1 mouse cellular context compared by ENCODE assay signal in the genomic region with DNA sequence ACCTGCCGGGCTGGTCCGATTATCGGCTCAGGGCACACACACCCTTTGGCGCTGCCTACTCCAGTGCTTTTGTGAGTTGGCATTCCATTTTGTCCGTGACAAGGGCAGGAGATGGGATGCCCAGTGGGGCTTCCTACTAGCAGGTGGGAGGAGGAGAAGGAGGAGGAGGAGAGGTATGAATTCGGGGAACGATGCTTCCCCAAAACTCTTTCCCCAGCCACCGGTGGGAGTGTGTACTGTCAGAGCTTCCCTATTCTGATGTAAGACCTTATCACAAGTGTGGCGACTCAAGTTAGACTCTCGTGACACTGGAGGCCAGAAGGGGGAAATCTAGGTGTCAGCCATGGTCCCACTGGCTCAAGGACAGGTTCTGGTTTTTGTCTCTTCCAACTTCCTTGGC.
TF ChIP-seq lines count a peak whose summit lies in the region.

No protein-coding gene starts in this region.

TF ChIP-seq in MEL, 35 proteins besides CTCF, POLR2A, EP300 and RAD21 (continued from another document):
- no peak for TF ChIP-seq POLR2AphosphoS5 (IDR thresholded peaks at IDR 0.05; ENCODE audit: borderline replicate concordance, low read depth, low read length)
- peak; percentile 22; the same call in 1 of the 2 replicates for TF ChIP-seq MAX (IDR thresholded peaks at IDR 0.05; ENCODE audit: low read length)
- TF ChIP-seq TCF12 (IDR thresholded peaks at IDR 0.05; ENCODE audit: low read depth, low read length): no peak; the same call in 1 of the 2 replicates
- no peak for TF ChIP-seq TAL1 (IDR thresholded peaks at IDR 0.05; ENCODE audit: low read length)
- TF ChIP-seq ETS1 (IDR thresholded peaks at IDR 0.05; ENCODE audit: low read depth, low read length): peak; percentile 64; the same call in 1 of the 2 replicates
- TF ChIP-seq TBP (IDR thresholded peaks at IDR 0.05; ENCODE audit: low read depth, low read length): peak; percentile 72
- no peak for TF ChIP-seq HCFC1 (IDR thresholded peaks at IDR 0.05; ENCODE audit: low read depth, low read length)
- no peak for TF ChIP-seq USF2 (IDR thresholded peaks at IDR 0.05; ENCODE audit: borderline replicate concordance in 1 of 2, insufficient read depth in 1 of 2, low read depth in 1 of 2, low read length in 2 of 2)
- TF ChIP-seq ZMIZ1 (IDR thresholded peaks at IDR 0.05; ENCODE audit: low read depth, low read length): no peak; the same call in 1 of the 2 replicates
- TF ChIP-seq NRF1 (IDR thresholded peaks at IDR 0.05; ENCODE audit: insufficient read depth, low read depth, low read length, poor library complexity, severe bottlenecking): no peak
- TF ChIP-seq MYB (IDR thresholded peaks at IDR 0.05; ENCODE audit: low read depth, low read length): no peak
- TF ChIP-seq MEF2A (IDR thresholded peaks at IDR 0.05; ENCODE audit: extremely low read depth, insufficient replicate concordance, low read depth, low read length, poor library complexity, severe bottlenecking): no peak
- no peak for TF ChIP-seq CHD2 (IDR thresholded peaks at IDR 0.05; ENCODE audit: low read length)
- no peak for TF ChIP-seq SMC3 (IDR thresholded peaks at IDR 0.05; ENCODE audit: low read depth, low read length)
- TF ChIP-seq NELFE (IDR thresholded peaks at IDR 0.05; ENCODE audit: low read depth, low read length): peak; percentile 27; the same call in 1 of the 2 replicates
- 0 out of 2 replicates have a peak, but pooled peaks have one; percentile 14 for TF ChIP-seq RCOR1 (IDR thresholded peaks at IDR 0.05; ENCODE audit: low read depth, low read length)
- TF ChIP-seq USF1 (IDR thresholded peaks at IDR 0.05; ENCODE audit: low read depth, low read length): 0 out of 2 replicates have a peak, but pooled peaks have one; percentile 45
- peak; percentile 63 for TF ChIP-seq SIN3A (IDR thresholded peaks at IDR 0.05; ENCODE audit: low read length)
- TF ChIP-seq JUND (IDR thresholded peaks at IDR 0.05; ENCODE audit: low read depth, low read length): no peak
- TF ChIP-seq UBTF (IDR thresholded peaks at IDR 0.05; ENCODE audit: borderline replicate concordance, insufficient read depth, low read depth, low read length): no peak
- TF ChIP-seq ZKSCAN1 (IDR thresholded peaks at IDR 0.05; ENCODE audit: low read depth, low read length): no peak
- TF ChIP-seq GATA1 (IDR thresholded peaks at IDR 0.05; ENCODE audit: low read depth, low read length): peak; percentile 78
